Mouse (Mus musculus): ENCODE data around the gene Hax1.

Gene Hax1

DNA sequence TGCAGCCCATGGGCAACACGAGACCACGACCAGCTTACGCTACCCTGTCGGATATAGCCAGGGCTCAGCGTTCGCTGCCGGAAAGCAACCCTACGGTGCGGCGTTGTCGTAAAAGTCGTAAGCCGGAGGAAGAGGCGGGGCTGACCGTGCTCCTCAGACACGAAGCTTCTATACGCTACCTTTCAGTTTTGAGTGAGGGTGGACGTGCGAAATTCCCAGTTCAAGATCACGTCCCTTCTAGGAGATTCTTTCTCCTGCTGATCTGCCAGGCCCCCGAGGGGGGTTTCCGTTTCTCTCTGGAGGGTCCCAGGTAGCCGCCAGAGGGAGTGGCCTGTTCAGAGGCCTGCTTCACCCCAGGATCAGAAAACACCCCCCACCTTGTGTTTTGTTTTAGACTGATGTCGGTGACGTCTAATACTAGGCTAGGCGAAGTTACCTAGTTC is at the start of gene Hax1:
TSS of gene Hax1 (minus strand) at position 169 of the 443 bp plus-strand sequence.
- peak; percentile 90 for DNase-seq (ENCODE audit: low spot score)

GRCm38 (mm10) chr3:90036263-90036662 is 37.7 kb upstream of the Hax1 start:
- DNase-seq (ENCODE audit: low spot score) = no peak

- no peak for DNase-seq (ENCODE audit: low spot score)
Measured at GRCm38 (mm10) chr3:90034653-90035052, 36.1 kb upstream of the Hax1 start.

DNA sequence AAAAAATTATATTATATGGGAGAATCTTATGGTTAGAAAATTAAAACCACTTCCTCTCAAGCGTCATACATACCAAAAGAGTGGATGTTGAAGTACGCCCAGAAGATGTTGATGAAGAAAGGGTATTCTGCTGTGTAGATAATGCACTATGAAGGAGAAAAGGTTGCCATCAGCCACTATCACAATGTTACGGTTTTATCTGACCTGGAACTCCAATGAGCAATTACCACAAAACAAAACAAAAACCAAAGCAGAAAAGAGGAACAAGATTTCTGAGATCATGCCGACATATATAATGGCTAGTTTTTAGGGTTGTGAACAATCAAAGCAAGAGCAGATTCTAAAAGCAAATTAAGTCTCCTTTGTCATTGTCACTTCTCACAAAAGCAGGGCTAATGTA is 18.0 kb upstream of the Hax1 start:
- no peak for DNase-seq (ENCODE audit: low spot score)

GRCm38 (mm10) chr3:90010291-90010690 is 11.7 kb upstream of the Hax1 start:
- DNase-seq (ENCODE audit: low spot score) = no peak

DNA sequence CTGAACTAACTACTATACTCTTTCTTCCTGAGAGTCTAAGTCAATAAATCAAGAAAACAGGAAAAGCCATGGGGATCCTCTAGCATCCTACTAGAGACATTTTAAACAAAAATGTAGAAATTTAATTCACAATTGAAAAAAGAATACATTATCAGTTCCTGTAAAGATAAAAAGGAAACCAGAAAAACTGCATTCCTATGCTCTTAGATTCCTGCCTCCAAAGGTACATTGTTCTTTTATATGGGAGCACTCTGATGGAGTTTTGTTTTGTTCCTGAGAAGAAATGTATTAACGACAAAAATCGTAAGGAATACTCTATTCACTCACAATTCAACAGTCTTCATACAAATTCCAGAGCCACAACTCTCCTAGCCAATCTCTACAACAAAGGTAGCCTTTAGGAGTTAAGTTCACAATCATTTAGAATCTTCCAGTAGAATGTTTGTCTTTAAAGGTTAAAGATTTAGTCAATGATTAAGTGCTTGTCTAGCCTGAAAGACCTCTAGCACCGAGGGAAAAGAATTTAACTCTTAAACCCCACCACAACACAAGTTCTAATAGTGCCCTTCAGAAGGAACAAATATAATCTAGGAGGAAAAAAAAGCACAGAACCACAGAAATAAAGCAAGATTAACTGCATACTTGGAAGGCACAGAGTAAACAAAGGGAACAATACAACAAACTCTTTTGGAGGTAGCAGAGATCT is 5.7 kb upstream of the Hax1 start:
- DNase-seq (ENCODE audit: low spot score) = no peak

GRCm38 (mm10) chr3:89999830-90000229 is 1.2 kb upstream of the Hax1 start:
- no peak for DNase-seq (ENCODE audit: low spot score)

- peak; percentile 12 for DNase-seq (ENCODE audit: low spot score)
Measured at GRCm38 (mm10) chr3:89999090-89999489, 510 bp upstream of the Hax1 start.

GRCm38 (mm10) chr3:89997791-89998495 is 637 bp downstream of the Hax1 start:
- peak; percentile 44 for DNase-seq (ENCODE audit: low spot score)

- no peak for DNase-seq (ENCODE audit: low spot score)
Measured at GRCm38 (mm10) chr3:89994807-89995515, 3.6 kb downstream of the Hax1 start.

DNA sequence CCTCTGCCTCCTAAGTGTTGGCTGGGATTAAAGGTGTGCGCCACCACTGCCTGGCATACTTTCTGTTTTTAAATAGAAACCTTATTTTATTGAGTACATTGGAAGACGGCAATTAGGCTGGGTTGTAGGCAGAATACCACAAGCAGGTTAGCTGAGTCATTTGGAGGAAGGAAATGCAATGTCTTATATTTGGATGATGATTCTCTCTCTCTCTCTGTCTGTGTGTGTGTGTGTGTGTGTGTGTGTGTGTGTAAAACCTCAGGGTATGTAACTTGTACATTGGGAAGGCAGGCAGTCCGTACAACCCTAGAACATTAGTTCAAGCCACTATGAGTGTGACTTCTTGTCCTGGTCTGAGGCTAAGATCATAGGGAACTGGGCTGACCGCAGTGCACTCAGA is 10.8 kb downstream of the Hax1 start:
- no peak for DNase-seq (ENCODE audit: low spot score)

GRCm38 (mm10) chr3:89987211-89987610 is 11.4 kb downstream of the Hax1 start:
- no peak for DNase-seq (ENCODE audit: low spot score)

GRCm38 (mm10) chr3:89982426-89982825 is 16.2 kb downstream of the Hax1 start:
- no peak for DNase-seq (ENCODE audit: low spot score)

DNA sequence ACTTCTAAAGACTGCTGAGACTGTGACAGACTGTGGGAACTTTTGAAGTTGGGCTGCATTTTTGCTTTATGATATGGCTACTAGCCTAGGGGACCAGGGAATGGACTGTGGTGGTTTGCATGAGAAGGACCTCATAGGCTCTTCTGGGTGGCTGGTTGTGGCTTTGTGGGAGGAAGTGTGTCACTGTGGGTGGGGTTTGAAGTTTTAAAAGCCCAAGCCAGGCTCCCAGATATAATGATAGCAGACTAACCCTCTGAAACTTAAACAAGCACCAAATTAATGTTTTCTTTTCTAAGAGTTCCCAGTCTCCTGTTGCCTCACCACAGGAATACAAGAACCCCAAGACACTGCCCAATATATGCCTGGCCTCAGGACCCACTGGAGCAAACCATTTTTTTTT is 21.7 kb downstream of the Hax1 start:
- DNase-seq (ENCODE audit: low spot score) = no peak

DNA sequence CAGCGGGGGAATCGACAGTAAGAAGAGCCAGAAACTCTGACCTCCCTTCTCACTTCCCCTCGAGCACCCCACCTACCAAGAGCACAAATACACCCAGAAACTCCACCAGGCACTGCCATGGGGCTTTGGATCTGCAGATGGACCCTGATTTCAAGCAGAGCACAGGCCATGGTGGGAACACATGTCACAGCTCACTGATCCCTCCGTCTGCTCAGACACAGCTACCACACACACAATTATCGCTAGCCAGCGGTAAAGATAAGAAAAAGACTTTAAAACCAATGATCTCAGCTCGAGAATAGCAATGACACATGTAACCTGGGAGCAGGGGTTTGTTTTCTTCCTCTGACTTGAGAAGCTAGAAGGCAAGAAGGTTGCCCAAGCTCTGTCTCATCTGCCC is 30.1 kb downstream of the Hax1 start:
- DNase-seq (ENCODE audit: low spot score) = no peak

DNA sequence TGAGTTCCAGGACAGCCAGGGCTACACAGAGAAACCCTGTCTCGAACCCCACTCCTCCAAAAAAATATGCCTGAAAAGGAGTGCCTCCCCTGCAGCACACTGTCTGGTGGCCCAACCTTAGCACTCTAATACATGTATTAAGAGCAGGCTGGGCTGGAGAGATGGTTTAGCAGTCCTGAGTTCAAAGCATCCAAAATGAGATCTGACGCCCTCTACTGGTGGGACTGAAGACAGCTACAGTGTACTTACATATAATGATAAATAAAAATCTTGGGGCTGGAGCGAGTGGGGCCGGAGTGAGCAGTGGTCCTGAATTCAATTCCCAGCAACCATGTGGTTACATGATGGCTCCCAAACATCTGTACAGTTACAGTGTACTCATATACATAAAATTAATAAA is 31.6 kb downstream of the Hax1 start:
- DNase-seq (ENCODE audit: low spot score) = peak; percentile 41

- no peak for DNase-seq (ENCODE audit: low spot score)
Measured at GRCm38 (mm10) chr3:89965972-89966371, 32.6 kb downstream of the Hax1 start.

GRCm38 (mm10) chr3:89965557-89965956 is 33.0 kb downstream of the Hax1 start:
- DNase-seq (ENCODE audit: low spot score) = no peak

GRCm38 (mm10) chr3:89963926-89964739 is 34.4 kb downstream of the Hax1 start:
- peak; percentile 23 for DNase-seq (ENCODE audit: low spot score)

- no peak for DNase-seq (ENCODE audit: low spot score)
Measured at GRCm38 (mm10) chr3:89963221-89963763, 35.3 kb downstream of the Hax1 start, which contains the start of gene Atp8b2. Atp8b2 (minus strand) TSS chr3:89963508.

GRCm38 (mm10) chr3:89962751-89963220 is 35.8 kb downstream of the Hax1 start:
- DNase-seq (ENCODE audit: low spot score) = no peak

All from c-Kit-positive CD71-positive TER-119-positive erythroid progenitor cells, embryonic 14.5 days (primary cell).